Mouse (Mus musculus): ENCODE data around the gene Spata32. TPM values are rescaled to one million over a fixed set of nuclear protein-coding genes. Genes with fewer than 3 reads are reported as not detected.

The Spata32 gene
- polyA plus RNA-seq, 1 experiment from 2014 or later: 0.99 TPM

DNA sequence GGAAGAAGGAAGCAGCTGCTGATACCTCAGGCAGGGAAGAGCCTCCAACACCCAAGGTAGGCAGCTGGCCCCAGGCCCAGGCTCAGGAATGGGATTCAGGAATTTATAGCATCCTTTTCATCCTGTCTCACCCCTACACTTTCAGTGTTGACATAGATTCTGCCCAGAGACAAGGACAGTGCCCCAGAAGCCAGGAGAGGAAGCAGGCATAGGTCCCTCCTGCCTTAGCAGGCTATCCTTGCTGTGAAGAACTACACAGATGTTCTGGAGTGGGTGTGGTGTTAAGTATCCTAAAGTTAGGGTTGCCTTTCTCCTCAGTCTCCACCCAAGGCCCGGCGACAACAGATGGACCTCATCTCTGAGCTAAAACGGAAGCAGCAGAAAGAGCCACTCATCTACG is 20.9 kb downstream of the Spata32 start:
- H3K27me3 ChIP-seq: peaks cover 74% of the 10 kb centered on the region
- no peak overlapping the region for H3K4me3 ChIP-seq
- H3K4me2 ChIP-seq: no peak overlapping the region
- 92% methylated on average over 4 of the region's 4 CpGs for WGBS
- no peak overlapping the region for H3K9ac ChIP-seq
- peaks cover 37% of the 10 kb centered on the region for H3K4me1 ChIP-seq (replicated peaks)
- H3K36me3 ChIP-seq: 0 out of 2 replicates have a peak, but pooled peaks cover 2% of the 10 kb centered on the region
- H3K27ac ChIP-seq (replicated peaks): no peak overlapping the region
- ATAC-seq (ENCODE audit: low FRiP score, low read depth): no peak
- no peaks in the 10 kb centered on the region for H3K9me3 ChIP-seq

DNA sequence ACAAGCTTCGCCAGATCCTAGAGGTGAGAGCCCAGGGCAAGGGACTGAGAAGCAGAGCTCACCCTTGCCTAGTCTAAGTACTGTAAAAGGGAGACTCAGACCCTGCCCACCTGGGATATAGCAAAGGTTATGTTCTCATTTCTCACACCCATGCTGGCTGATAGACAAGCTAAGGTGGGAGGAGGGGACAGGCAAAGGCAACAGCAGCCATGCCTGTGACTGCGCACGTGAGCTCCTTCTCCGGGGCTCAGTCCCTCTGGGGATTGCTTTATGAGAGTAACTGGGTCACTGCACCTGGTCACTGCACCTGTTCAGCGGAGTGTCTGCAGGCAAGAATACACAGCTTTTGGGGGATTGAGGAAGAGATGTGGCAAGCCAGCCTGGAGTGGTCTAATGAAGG is 22.6 kb downstream of the Spata32 start:
- peaks cover 32% of the 10 kb centered on the region for H3K4me1 ChIP-seq (replicated peaks)
- H3K4me3 ChIP-seq: no peak overlapping the region
- peaks cover 84% of the 10 kb centered on the region for H3K27me3 ChIP-seq
- H3K27ac ChIP-seq (replicated peaks): no peak overlapping the region
- no peak overlapping the region for H3K4me2 ChIP-seq
- WGBS: 79% methylated on average over 5 of the region's 5 CpGs
- 0 out of 2 replicates have a peak, but pooled peaks cover 2% of the 10 kb centered on the region for H3K36me3 ChIP-seq
- H3K9ac ChIP-seq: no peak overlapping the region
- ATAC-seq (ENCODE audit: low FRiP score, low read depth): no peak
- no peaks in the 10 kb centered on the region for H3K9me3 ChIP-seq

DNA sequence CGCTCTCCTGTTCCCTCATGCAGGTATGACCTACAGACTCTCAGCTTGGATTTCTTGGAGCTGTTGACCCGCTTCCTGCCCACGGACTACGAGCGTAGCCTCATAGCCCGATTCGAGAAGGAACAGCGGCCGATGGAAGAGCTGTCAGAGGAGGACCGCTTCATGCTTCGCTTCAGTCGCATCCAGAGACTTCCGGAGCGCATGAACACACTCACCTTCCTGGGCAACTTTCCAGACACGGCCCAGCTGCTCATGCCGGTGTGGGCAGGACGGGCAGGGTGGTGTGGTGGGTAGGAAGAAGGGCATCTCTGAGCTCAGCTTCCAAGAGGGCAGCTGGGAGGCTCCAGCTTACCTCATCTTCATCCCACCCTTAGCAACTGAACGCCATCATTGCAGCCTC is 23.0 kb downstream of the Spata32 start:
- peaks cover 32% of the 10 kb centered on the region for H3K4me1 ChIP-seq (replicated peaks)
- no peak overlapping the region for H3K4me3 ChIP-seq
- H3K9ac ChIP-seq: no peak overlapping the region
- H3K4me2 ChIP-seq: no peak overlapping the region
- H3K27me3 ChIP-seq: peaks cover 85% of the 10 kb centered on the region
- WGBS: 86% methylated on average over 18 of the region's 18 CpGs
- H3K9me3 ChIP-seq: no peaks in the 10 kb centered on the region
- no peak overlapping the region for H3K27ac ChIP-seq (replicated peaks)
- no peak for ATAC-seq (ENCODE audit: low FRiP score, low read depth)
- 0 out of 2 replicates have a peak, but pooled peaks cover 2% of the 10 kb centered on the region for H3K36me3 ChIP-seq

DNA sequence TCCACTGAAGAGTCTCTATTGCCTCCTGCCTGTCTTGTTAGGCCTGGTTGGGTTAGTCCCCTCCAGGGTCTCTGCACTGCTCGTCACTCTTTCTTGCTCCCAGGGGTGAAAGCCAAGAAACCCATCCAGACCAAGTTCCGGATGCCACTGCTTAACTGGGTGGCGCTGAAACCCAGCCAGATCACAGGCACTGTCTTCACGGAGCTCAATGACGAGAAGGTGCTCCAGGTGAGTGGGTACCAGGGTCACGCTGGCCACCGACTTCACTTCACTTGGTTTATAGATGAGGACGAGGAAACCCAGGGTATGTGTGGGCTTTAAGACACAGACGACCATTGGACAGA is 24.4 kb downstream of the Spata32 start:
- H3K27me3 ChIP-seq: peaks cover 87% of the 10 kb centered on the region
- 42% methylated on average over 9 of the region's 9 CpGs for WGBS

DNA sequence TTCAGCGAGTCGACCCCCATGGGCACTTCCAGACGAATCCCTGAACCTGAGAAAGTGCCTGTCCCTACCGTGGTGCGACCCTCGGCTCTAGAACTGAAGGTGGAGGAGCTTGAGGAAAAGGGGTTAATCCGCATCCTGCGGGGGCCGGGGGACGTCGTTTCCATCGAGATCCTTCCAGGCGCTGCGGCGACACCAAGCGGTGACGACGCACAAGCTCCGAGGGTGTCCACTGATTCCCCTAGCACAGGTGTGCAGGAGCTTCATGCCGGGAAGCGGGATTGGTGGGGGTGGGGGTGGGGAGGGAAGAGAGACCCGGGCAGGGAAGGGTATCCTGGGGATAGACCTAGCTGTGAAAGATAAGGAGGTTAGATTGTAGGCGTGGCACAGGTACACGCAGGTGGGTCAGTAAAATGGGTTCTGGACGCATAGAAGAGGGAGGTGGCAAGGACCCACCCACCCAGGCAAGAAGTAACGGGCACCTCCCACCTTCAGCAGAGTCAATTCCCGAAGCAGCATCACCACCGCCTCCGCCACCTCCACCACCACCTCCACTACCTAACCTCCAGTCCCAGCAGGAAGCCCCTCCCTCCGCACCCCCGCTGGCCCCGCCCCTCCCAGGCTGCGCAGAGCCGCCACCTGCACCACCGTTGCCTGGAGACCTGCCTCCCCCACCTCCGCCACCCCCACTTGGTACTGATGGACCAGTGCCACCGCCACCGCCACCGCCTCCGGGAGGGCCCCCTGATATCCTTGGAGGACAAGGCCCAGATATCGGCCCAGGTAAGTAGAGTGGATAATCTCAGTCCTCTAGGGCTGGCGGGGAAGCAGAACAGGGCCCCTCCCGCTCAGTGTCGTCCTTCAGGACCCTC is 25.0 kb downstream of the Spata32 start:
- Histone ChIP-seq H3K4me1 (replicated peaks) (peaks cover 13% of the 10 kb centered on the region), H3K9me3 (no peaks in the 10 kb centered on the region), H3K27me3 (peaks cover 82% of the 10 kb centered on the region), H3K27ac (replicated peaks) (no peak overlapping the region), H3K4me3 (peak overlapping the region; percentile 32), H3K36me3 (0 out of 2 replicates have a peak, but pooled peaks cover 2% of the 10 kb centered on the region), H3K9ac (peak overlapping the region; percentile 17; the same call in 1 of the 2 replicates), H3K4me2 (peak overlapping the region; percentile 57)
- 2% methylated on average over 39 of the region's 44 CpGs for WGBS
- peak; percentile 55; the same call in 1 of the 2 replicates for ATAC-seq (ENCODE audit: low FRiP score, low read depth)

More for the DNA sequence above, 24.4 kb downstream of the Spata32 start:
- H3K27ac ChIP-seq (replicated peaks): no peak overlapping the region
- ATAC-seq (ENCODE audit: low FRiP score, low read depth): no peak
- H3K36me3 ChIP-seq: 0 out of 2 replicates have a peak, but pooled peaks cover 2% of the 10 kb centered on the region
- H3K9ac ChIP-seq: no peak overlapping the region
- no peak overlapping the region for H3K4me2 ChIP-seq
- peaks cover 19% of the 10 kb centered on the region for H3K4me1 ChIP-seq (replicated peaks)
- no peak overlapping the region for H3K4me3 ChIP-seq
- no peaks in the 10 kb centered on the region for H3K9me3 ChIP-seq

DNA sequence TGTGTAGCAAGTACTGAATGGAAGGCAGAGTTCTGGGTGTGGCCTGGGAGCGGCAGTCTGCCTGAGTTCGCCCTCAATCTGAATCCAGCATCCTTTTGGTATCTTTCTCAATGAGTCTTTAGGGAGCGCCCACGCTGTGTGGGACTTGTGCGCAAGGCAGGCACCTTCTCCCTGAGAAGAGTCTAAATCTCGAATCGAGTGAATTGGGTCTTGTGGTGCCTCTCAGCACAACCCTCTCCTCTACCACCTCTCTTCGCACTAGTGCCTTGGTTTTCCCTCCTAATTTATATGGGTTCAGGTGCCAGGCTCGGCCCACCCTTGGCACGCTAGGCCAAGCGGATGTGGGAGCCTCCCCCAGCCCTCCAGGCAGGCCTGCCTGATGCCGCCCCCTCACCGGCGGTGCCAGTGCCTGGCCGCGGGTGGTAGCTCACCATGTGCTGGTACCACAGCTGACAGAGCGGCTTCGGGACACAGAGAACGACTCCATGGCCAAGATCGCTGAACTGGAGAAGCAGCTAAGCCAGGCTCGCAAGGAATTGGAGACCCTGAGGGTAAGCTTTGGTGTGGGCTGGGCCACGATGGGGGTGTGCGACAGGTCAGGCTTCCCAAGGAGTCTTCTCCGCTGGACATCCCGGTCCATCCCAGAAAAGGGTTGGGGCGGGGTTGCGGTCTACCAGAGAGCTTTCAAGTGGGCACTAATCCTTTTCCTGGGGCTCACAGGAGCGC is 25.8 kb downstream of the Spata32 start:
- Histone ChIP-seq H3K4me2 (peak overlapping the region; percentile 57), H3K4me3 (peak overlapping the region; percentile 32), H3K36me3 (0 out of 2 replicates have a peak, but pooled peaks cover 2% of the 10 kb centered on the region), H3K9ac (peak overlapping the region; percentile 17; the same call in 1 of the 2 replicates), H3K4me1 (replicated peaks) (peaks cover 12% of the 10 kb centered on the region), H3K27ac (replicated peaks) (no peak overlapping the region), H3K27me3 (peaks cover 74% of the 10 kb centered on the region), H3K9me3 (no peaks in the 10 kb centered on the region)
- 15% methylated on average over 28 of the region's 28 CpGs for WGBS
- no peak for ATAC-seq (ENCODE audit: low FRiP score, low read depth)

DNA sequence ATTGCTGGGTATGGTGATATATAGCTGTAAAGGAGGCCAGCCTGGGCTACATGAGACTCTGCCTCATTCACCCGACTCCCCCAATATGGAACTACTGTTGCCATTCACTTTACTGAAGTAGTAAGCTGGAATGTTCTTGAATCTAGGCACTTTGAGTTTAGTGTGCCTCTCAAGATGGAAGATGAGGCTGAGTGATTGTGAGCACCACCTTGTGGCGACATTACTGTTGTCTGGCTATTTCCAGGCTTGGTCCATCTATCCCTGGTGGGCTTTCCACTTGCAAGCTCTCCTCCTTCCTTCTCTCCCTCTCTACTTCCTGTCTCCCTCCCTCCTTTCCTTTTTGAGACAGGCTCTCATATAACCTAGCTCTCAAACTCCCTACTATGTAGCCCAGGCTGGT is 33.3 kb downstream of the Spata32 start:
- Histone ChIP-seq H3K4me2 (no peak overlapping the region), H3K9ac (no peak overlapping the region), H3K27me3 (peaks cover 2% of the 10 kb centered on the region; the same call in 1 of the 2 replicates), H3K27ac (replicated peaks) (no peak overlapping the region), H3K36me3 (no peaks in the 10 kb centered on the region), H3K4me3 (no peak overlapping the region), H3K9me3 (no peaks in the 10 kb centered on the region), H3K4me1 (replicated peaks) (no peaks in the 10 kb centered on the region)
- ATAC-seq (ENCODE audit: low FRiP score, low read depth): no peak
- 48% methylated on average over 2 of the region's 2 CpGs for WGBS

DNA sequence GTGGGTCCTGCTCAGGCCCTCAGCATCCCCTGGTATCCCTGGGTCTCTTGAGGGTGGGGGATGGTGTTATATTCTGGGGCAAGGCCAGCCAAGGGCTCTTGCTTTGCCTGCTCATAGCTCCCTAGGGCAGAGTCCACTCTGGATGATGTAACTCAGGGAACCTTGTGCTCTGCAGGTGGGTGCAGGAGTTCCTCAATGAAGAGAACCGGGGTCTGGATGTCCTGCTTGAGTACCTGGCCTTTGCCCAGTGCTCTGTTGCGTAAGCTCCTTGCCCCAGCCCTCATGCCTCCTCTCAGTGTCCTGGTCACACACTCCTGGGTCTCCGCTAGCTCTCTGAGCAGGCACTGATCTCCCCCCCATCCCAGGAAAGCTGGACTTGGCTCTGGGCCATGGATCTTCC is 36.3 kb downstream of the Spata32 start:
- H3K9me3 ChIP-seq: no peaks in the 10 kb centered on the region
- no peak for ATAC-seq (ENCODE audit: low FRiP score, low read depth)
- H3K9ac ChIP-seq: no peak overlapping the region
- H3K4me2 ChIP-seq: no peak overlapping the region
- H3K27me3 ChIP-seq: no peaks in the 10 kb centered on the region
- H3K27ac ChIP-seq (replicated peaks): no peak overlapping the region
- WGBS: 89% methylated on average over 3 of the region's 3 CpGs
- no peaks in the 10 kb centered on the region for H3K4me1 ChIP-seq (replicated peaks)
- no peaks in the 10 kb centered on the region for H3K36me3 ChIP-seq
- no peak overlapping the region for H3K4me3 ChIP-seq

DNA sequence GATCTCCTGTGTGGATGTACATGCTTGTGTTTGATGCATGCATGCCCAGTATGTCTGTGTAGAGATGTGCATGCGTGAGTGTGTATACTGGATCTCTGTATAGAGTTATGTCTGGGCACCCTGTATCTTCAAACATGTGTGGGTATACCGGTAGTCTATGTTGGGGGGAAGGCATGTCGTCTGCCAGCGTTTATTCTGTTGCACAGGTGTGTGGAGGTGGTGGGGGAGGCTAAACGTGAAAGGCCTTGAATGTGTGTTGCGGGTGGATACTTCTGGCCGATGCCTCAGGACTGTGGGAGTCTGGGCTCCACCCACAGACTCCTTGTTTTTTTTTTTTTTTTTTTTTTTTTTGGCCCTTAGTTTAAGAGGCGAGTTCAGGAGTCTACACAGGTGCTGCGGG is 36.9 kb downstream of the Spata32 start:
- Histone ChIP-seq H3K36me3 (no peaks in the 10 kb centered on the region), H3K27ac (replicated peaks) (no peak overlapping the region), H3K9me3 (no peaks in the 10 kb centered on the region), H3K9ac (no peak overlapping the region), H3K4me1 (replicated peaks) (no peaks in the 10 kb centered on the region), H3K4me2 (no peak overlapping the region), H3K4me3 (no peak overlapping the region), H3K27me3 (no peaks in the 10 kb centered on the region)
- ATAC-seq (ENCODE audit: low FRiP score, low read depth): no peak
- 81% methylated on average over 9 of the region's 9 CpGs for WGBS

DNA sequence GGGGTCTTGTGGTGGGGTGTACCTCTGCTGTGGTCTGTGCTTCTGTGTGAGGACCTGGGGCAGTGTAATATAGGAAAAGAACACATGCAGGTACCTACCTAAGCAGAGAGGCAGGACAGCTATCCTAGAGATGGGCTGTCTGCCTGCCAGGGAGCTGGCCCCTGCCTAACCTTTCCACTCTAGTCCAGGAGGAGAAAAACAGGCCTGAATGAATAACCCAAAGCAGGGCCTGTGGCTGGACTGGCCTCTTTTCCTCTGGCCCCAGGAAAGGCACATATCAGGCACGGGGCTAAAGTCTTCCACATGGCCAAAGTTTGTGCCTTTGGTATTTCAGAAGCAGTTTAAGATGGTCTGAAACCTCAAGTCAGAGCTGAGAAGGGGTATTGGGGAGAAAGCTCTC is 37.8 kb downstream of the Spata32 start:
- H3K9me3 ChIP-seq: no peaks in the 10 kb centered on the region
- no peaks in the 10 kb centered on the region for H3K36me3 ChIP-seq
- no peak for ATAC-seq (ENCODE audit: low FRiP score, low read depth)
- no peak overlapping the region for H3K27ac ChIP-seq (replicated peaks)
- no peak overlapping the region for H3K4me3 ChIP-seq
- peaks cover 6% of the 10 kb centered on the region; the same call in 1 of the 2 replicates for H3K4me1 ChIP-seq (replicated peaks)
- H3K9ac ChIP-seq: no peak overlapping the region
- no peaks in the 10 kb centered on the region for H3K27me3 ChIP-seq
- H3K4me2 ChIP-seq: no peak overlapping the region
- WGBS: 53% methylated on average over 1 of the region's 1 CpGs

DNA sequence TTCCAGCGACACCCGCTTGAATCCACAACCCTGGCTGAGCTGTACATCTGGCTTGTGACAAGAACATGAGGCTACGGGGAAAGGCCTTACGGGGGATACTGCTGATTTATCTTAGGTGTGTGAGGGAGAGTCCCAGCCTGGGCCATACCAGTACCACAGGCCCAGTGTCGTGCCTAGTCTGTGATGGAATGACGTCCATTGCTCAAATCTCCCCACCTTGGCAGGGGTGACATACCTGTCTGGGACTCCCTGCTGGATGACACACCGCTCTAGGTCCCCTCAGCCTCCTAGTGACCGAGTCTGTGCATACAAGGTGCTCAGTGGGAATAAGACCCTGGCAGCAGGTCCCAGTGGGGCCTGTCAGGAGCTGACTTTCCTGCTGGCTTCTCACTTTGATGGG is 39.5 kb downstream of the Spata32 start:
- WGBS: 90% methylated on average over 8 of the region's 8 CpGs
- H3K27ac ChIP-seq (replicated peaks): no peak overlapping the region
- no peaks in the 10 kb centered on the region for H3K27me3 ChIP-seq
- no peak for ATAC-seq (ENCODE audit: low FRiP score, low read depth)
- H3K9me3 ChIP-seq: no peaks in the 10 kb centered on the region
- H3K36me3 ChIP-seq: no peaks in the 10 kb centered on the region
- H3K4me1 ChIP-seq (replicated peaks): peaks cover 15% of the 10 kb centered on the region
- H3K4me2 ChIP-seq: no peak overlapping the region
- H3K4me3 ChIP-seq: no peak overlapping the region
- H3K9ac ChIP-seq: no peak overlapping the region

DNA sequence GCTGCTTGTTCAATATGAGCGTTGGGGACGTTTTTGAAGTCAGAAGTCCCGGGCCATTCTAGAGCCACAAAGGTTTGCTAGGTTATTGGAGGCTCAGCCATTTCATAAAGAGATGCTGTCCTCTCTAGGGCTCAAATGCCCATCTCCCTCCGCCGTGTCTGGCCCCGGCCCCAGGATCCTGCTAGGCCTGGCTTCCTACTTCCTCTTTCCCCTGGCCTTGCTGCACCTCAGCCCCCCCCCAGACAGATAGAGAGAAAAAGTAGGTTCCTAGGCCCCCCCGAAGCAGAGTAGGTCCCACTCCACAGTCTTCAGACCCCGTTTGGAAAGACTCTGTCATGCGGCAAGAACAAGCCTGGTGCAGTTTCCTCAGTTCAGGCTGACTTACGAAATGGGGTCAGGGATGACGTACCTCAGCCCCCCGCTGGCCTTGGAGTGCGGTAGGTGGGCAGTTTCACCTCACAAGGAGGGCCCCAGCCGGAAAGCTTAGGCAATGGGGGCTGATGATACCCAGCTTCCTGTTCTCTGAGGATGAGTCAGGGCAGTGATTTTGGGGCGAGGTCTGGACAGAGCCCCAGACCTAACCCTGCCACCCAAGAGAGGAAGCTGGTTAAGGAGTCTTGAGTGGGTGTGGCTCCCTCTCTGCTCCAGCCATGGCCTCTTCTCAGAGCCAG is 40.3 kb downstream of the Spata32 start:
- ATAC-seq (ENCODE audit: low FRiP score, low read depth): no peak
- Histone ChIP-seq H3K9me3 (no peaks in the 10 kb centered on the region), H3K4me3 (no peak overlapping the region), H3K9ac (no peak overlapping the region), H3K27ac (replicated peaks) (no peak overlapping the region), H3K36me3 (no peaks in the 10 kb centered on the region), H3K4me2 (no peak overlapping the region), H3K27me3 (no peaks in the 10 kb centered on the region), H3K4me1 (replicated peaks) (peaks cover 19% of the 10 kb centered on the region)
- WGBS: 83% methylated on average over 15 of the region's 15 CpGs
